Mouse (Mus musculus): ENCODE measurements around the gene Adam22.
A peak's percentile ranks its signal among the peaks of the same experiment; 100 is the strongest.

The Adam22 gene

GRCm38 (mm10) chr5:8312324-8312723 is 55.6 kb downstream of the Adam22 start:
- no peak for DNase-seq

DNA sequence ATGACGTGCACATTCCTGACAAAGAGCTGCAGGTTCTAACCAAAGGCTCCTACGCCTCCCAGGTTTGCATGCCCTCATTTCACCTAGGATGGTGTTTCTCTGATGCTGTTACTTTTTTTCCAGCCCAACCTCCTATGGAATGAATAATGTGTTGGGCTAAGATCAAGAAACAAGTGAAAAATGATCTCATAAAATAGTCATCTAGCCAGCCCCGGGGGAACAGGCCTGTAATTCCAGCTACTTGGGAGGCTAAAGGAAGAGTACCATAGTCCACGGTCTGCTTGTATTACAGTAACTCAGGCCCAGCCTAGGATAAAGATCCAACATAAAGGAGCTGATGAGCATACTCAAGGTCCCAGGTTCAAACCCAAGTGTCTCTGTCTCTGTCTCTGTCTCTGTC is 57.1 kb downstream of the Adam22 start:
- no peak for DNase-seq

DNA sequence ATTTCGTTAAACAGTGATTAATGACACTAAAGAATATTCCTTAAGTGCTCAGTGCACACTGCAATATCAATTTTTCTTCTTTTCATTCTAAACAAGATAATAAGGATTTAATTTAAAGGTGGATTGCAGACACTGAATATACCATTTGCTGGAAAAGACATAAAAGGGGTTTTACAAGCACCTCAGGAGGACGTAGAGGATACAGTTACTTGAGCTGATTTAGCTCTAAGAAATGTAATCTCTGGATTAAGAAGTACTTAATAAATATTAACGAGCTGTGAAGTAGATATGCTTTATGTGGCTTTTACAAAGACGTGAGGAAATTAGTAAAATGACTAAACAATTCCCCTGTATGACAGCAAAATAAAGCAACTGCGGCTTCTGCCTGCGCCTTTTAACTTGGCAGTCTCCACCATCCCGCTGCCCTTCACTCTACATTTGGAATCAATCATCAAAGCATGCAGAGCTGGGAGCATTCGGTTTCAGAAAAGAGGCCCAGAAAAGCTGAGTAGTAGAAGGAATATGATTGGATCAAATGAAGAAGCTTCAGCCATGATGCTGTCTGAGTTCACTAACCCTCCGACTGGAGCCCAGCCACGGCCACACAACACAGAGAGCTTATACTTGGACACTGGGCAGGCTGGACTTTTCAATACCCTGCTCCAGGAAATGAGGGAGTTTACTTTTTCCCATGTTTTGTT is 70.1 kb downstream of the Adam22 start:
- DNase-seq: peak; percentile 36 to 66

DNA sequence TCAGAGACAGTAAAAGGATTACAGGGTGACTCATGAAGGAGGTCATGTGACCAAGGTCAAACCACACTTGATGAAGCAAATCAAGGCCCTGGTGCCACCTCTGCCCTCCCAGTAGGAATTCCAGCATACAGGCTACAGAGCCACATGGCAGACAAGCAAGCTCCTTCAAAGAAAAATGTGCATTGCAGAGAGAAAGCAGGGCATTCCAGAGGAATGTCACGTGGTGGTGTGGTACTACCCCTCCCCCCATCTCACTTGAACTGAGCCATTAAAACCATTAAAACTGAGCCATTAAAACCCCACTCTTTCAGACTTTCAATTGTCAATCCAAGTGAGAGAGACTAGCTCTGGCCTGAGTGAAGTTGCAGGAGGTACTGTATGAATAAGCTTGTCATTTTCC is 74.7 kb downstream of the Adam22 start:
- DNase-seq: no peak

- no peak for DNase-seq
Measured at GRCm38 (mm10) chr5:8291496-8291895, 76.5 kb downstream of the Adam22 start.

GRCm38 (mm10) chr5:8289678-8290614 is 78.0 kb downstream of the Adam22 start:
- DNase-seq: peak; percentile 27 to 36

DNA sequence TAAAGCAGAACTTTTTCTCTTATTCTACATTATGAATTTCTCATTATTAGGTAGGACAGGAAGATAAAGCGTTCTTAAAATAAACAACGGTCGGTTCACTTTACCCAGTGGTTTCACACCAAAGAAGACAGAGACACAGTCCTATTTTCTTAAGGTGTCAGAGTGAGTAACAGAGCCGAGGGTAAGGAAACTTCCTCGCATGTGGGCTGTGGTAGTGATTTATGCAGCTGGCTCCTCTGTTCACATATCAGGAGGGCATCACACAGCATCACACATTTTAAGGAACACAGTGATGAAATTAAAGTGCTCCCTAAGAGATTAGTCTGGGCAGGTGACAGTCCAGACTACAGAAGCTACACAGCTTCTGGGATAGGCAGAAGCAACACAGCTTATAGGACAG is 83.8 kb downstream of the Adam22 start:
- DNase-seq: no peak

DNA sequence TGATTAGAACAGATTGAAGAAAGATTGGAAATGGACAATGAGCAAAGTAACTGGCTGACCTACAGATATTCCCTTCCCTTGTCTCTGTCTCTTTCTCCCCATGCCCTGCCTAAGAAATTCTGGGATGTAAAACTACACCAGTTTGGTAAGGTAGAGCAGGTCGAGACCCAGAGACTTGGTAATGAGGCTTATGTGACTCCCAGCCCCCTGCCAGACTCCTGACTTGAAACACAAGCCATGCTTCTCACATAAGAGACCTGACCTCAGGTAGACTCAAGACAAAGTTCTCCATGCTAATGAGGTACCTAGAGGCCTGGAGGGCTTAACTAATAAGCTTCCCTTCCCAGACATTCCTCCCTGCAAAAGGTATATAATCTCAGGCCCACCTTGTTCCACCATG is 91.8 kb downstream of the Adam22 start:
- no peak for DNase-seq

GRCm38 (mm10) chr5:8257366-8257765 is 110.6 kb downstream of the Adam22 start:
- no peak for DNase-seq

DNA sequence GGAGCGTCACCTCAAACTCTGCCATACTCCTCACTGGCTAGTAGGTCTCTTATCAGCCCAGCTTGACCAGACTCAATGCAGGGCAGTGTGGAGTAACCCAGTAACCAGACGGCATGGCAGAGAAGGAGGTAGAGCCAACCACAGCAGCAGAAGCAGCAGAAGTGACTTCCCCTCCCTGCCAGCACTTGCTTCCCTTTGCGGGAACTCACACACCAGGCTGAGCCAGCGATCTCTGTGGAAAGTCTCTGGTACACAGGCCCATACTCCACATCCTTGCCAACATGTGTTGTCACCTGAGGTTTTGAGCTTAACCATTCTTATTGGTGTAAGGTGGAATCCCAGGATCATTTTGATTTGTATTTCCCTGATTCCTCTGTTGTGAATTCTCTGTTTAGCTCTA is 111.5 kb downstream of the Adam22 start:
- no peak for DNase-seq

- DNase-seq: no peak
Measured at GRCm38 (mm10) chr5:8244696-8245095, 123.3 kb downstream of the Adam22 start.

- DNase-seq: peak; percentile 31 to 50
Measured at GRCm38 (mm10) chr5:8243064-8243615, 124.8 kb downstream of the Adam22 start.

DNA sequence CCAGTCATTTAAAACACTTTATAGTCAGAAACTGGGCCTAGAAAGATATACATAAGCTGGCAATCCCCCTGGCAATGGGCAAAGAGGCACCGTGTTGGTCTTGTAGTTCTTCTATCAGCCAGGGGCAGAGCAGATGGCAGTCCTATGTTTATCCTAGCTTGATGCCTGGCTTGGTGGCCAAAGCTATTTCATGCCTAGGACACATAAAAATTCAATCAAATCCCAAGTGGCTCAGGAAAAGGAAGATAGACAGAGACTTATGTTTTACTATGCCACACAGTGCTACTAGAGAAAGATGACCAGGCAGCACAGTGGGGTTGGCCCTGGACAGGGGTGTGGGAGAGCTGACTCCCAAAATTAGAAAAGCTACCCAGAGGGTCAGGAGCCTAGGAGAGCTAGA is 125.3 kb downstream of the Adam22 start:
- peak; percentile 55 to 77 for DNase-seq

- DNase-seq: no peak
Measured at GRCm38 (mm10) chr5:8227073-8227472, 140.9 kb downstream of the Adam22 start.

- DNase-seq: peak in 1 of 2 experiments; percentile 43
Measured at GRCm38 (mm10) chr5:8224321-8224705, 143.6 kb downstream of the Adam22 start.

- peak; percentile 61 to 79 for DNase-seq
Measured at GRCm38 (mm10) chr5:8223597-8224320, 144.2 kb downstream of the Adam22 start.

- no peak for DNase-seq
Measured at GRCm38 (mm10) chr5:8221630-8222029, 146.3 kb downstream of the Adam22 start.

DNA sequence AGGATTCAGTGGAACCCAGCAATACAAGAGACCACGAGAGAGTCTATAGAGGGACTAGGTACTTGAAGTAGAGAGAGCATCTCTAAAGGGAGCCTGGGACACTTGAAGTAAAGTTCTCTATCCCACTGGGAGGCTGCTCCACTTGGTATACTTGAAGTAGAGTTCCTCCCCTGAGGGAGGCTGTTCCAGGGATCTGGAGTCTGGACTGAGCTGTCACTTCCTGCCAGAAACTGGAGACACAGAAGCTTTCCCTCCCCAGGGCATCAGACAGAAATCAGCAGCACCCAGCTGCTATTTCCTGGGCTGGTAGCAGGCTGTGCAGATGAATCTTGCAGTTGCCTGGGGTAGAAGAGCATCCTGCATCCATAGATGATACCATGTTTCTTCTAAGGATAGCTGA is 152.1 kb downstream of the Adam22 start:
- DNase-seq: no peak

DNA sequence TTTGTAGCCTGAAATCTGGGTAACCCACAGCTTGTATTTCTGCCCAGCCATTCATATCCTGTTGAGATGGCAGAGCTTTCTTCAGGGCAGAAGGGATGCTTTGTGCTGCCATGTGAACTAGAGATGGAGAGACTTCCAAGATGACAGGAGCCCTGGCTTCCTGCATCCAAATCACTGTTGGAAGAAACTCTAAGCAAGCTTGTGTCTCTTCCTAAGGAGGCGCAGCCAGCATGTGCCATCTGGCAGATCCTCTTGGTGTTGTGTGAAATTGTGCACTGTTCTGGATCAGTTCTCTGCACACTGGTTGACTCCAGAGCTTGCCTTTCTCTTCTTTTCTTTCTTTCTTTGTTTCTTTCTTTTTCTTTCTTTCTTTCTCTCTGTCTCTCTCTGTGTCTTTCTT is 183.0 kb downstream of the Adam22 start:
- DNase-seq: peak; percentile 67 to 79

DNA sequence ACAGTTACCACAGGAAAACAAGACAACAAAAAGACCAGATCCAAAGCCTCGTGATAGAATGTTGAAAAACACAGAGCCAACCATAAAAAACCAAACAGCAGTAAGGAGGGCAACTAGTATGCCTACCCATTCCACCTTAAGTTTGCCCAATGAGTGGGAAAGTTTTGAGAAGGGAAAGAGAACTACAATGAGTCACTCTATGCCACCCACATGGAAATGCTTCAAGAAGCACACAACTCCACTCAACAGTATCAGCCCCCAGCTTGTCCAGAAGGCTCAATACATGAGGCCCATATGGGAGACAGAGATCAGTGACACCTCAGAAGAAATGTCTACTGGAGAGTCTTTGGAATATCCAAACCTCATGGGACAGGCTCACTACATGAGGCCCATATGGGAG is 187.3 kb downstream of the Adam22 start:
- no peak for DNase-seq

DNA sequence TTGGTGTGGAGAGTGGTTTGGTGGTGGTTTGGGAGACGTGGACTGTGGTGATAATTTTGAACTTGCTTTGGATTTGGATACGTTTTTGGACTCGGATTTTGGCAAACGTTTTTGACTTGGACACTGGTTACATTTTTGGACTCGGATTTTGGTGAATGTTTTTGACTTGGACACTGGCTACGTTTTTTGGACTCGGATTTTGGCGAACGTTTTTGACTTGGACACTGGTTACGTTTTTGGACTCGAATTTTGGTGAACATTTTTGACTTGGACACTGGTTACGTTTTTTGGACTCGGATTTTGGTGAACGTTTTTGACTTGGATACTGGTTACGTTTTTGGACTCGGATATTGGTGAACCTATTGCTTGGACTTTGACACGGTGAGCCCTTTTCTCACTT is 189.8 kb downstream of the Adam22 start:
- DNase-seq: no peak

- no peak for DNase-seq
Measured at GRCm38 (mm10) chr5:8164773-8165172, 203.2 kb downstream of the Adam22 start.

- peak in 1 of 2 experiments; percentile 54 for DNase-seq
Measured at GRCm38 (mm10) chr5:8151645-8152044, 216.3 kb downstream of the Adam22 start.
